Mouse (Mus musculus): ENCODE measurements at regions not wholly inside any gene's neighbourhood (a gene's known extent, or its start where the extent isn't known, plus 50 kb on each side); places are given as distances from the start of the nearest gene placed in this dataset.

- peak; percentile 54; the same call in 1 of the 2 replicates for ATAC-seq (ENCODE audit: insufficient read depth)
Measured at GRCm38 (mm10) chr10:67636569-67636968, 87.8 kb upstream of the Ado start.

GRCm38 (mm10) chr10:67634795-67635194 lies 86.0 kb upstream of the Ado start:
- no peak overlapping the region for H3K4me2 ChIP-seq
- H3K36me3 ChIP-seq (ENCODE audit: insufficient read depth) = no peaks in the 10 kb centered on the region
- no peaks in the 10 kb centered on the region for H3K27me3 ChIP-seq (ENCODE audit: insufficient read depth, low read length)
- H3K27ac ChIP-seq (ENCODE audit: low read depth) = no peak overlapping the region
- H3K9ac ChIP-seq = no peak overlapping the region
- ATAC-seq (ENCODE audit: insufficient read depth) = no peak
- 64% methylated on average over 4 of the region's 4 CpGs for WGBS
- no peaks in the 10 kb centered on the region for H3K9me3 ChIP-seq (ENCODE audit: low read depth, low read length)
- DNase-seq = no peak
- H3K4me3 ChIP-seq (ENCODE audit: low read depth, low read length) = no peak overlapping the region
- no peak for TF ChIP-seq CTCF (IDR thresholded peaks at IDR 0.05; ENCODE audit: low read depth)
- peaks cover 5% of the 10 kb centered on the region for H3K4me1 ChIP-seq (ENCODE audit: insufficient read depth)

More at GRCm38 (mm10) chr10:67636569-67636968, 87.8 kb upstream of the Ado start:
- Histone ChIP-seq H3K4me2 (peak overlapping the region; percentile 49), H3K9me3 (ENCODE audit: low read depth, low read length) (no peaks in the 10 kb centered on the region), H3K9ac (no peak overlapping the region), H3K27ac (ENCODE audit: low read depth) (no peak overlapping the region), H3K36me3 (ENCODE audit: insufficient read depth) (no peaks in the 10 kb centered on the region), H3K4me1 (ENCODE audit: insufficient read depth) (peaks cover 5% of the 10 kb centered on the region), H3K27me3 (ENCODE audit: insufficient read depth, low read length) (no peaks in the 10 kb centered on the region), H3K4me3 (ENCODE audit: low read depth, low read length) (peak overlapping the region; percentile 21)
- 4% methylated on average over 13 of the region's 13 CpGs for WGBS
- TF ChIP-seq CTCF (IDR thresholded peaks at IDR 0.05; ENCODE audit: low read depth) = no peak
- DNase-seq = peak; percentile 61

GRCm38 (mm10) chr10:67633063-67633462 lies 84.3 kb upstream of the Ado start:
- ATAC-seq (ENCODE audit: insufficient read depth) = no peak
- peaks cover 5% of the 10 kb centered on the region for H3K4me1 ChIP-seq (ENCODE audit: insufficient read depth)
- no peak overlapping the region for H3K27ac ChIP-seq (ENCODE audit: low read depth)
- no peak for DNase-seq
- H3K4me2 ChIP-seq = no peak overlapping the region
- no peaks in the 10 kb centered on the region for H3K9me3 ChIP-seq (ENCODE audit: low read depth, low read length)
- H3K4me3 ChIP-seq (ENCODE audit: low read depth, low read length) = no peak overlapping the region
- no peak overlapping the region for H3K9ac ChIP-seq
- no peak for TF ChIP-seq CTCF (IDR thresholded peaks at IDR 0.05; ENCODE audit: low read depth)
- 95% methylated on average over 7 of the region's 7 CpGs for WGBS
- no peaks in the 10 kb centered on the region for H3K27me3 ChIP-seq (ENCODE audit: insufficient read depth, low read length)
- H3K36me3 ChIP-seq (ENCODE audit: insufficient read depth) = no peaks in the 10 kb centered on the region

GRCm38 (mm10) chr10:67623338-67623737 lies 74.6 kb upstream of the Ado start:
- H3K27ac ChIP-seq (ENCODE audit: low read depth) = no peak overlapping the region
- H3K9ac ChIP-seq = no peak overlapping the region
- no peak for TF ChIP-seq CTCF (IDR thresholded peaks at IDR 0.05; ENCODE audit: low read depth)
- no peak overlapping the region for H3K4me2 ChIP-seq
- no peak for DNase-seq
- H3K27me3 ChIP-seq (ENCODE audit: insufficient read depth, low read length) = no peaks in the 10 kb centered on the region
- no peak overlapping the region for H3K4me3 ChIP-seq (ENCODE audit: low read depth, low read length)
- no peaks in the 10 kb centered on the region for H3K36me3 ChIP-seq (ENCODE audit: insufficient read depth)
- ATAC-seq (ENCODE audit: insufficient read depth) = no peak
- no peaks in the 10 kb centered on the region for H3K4me1 ChIP-seq (ENCODE audit: insufficient read depth)
- WGBS = 66% methylated on average over 12 of the region's 12 CpGs
- no peaks in the 10 kb centered on the region for H3K9me3 ChIP-seq (ENCODE audit: low read depth, low read length)

GRCm38 (mm10) chr10:67620018-67620417 lies 71.3 kb upstream of the Ado start:
- Histone ChIP-seq H3K27me3 (ENCODE audit: insufficient read depth, low read length) (no peaks in the 10 kb centered on the region), H3K27ac (ENCODE audit: low read depth) (no peak overlapping the region), H3K9me3 (ENCODE audit: low read depth, low read length) (no peaks in the 10 kb centered on the region), H3K4me1 (ENCODE audit: insufficient read depth) (no peaks in the 10 kb centered on the region), H3K9ac (no peak overlapping the region), H3K36me3 (ENCODE audit: insufficient read depth) (no peaks in the 10 kb centered on the region), H3K4me3 (ENCODE audit: low read depth, low read length) (no peak overlapping the region), H3K4me2 (no peak overlapping the region)
- no peak for TF ChIP-seq CTCF (IDR thresholded peaks at IDR 0.05; ENCODE audit: low read depth)
- 74% methylated on average over 8 of the region's 8 CpGs for WGBS
- no peak for DNase-seq
- no peak for ATAC-seq (ENCODE audit: insufficient read depth)

- ATAC-seq (ENCODE audit: insufficient read depth) (no peak), DNase-seq (no peak)
- no peaks in the 10 kb centered on the region for H3K27me3 ChIP-seq (ENCODE audit: insufficient read depth, low read length)
- WGBS = 83% methylated on average over 5 of the region's 5 CpGs
- H3K36me3 ChIP-seq (ENCODE audit: insufficient read depth) = no peaks in the 10 kb centered on the region
- no peaks in the 10 kb centered on the region for H3K9me3 ChIP-seq (ENCODE audit: low read depth, low read length)
- no peak overlapping the region for H3K27ac ChIP-seq (ENCODE audit: low read depth)
- H3K9ac ChIP-seq = no peak overlapping the region
- H3K4me1 ChIP-seq (ENCODE audit: insufficient read depth) = no peaks in the 10 kb centered on the region
- no peak overlapping the region for H3K4me2 ChIP-seq
- H3K4me3 ChIP-seq (ENCODE audit: low read depth, low read length) = no peak overlapping the region
- no peak for TF ChIP-seq CTCF (IDR thresholded peaks at IDR 0.05; ENCODE audit: low read depth)
Measured at GRCm38 (mm10) chr10:67618112-67618511, 69.4 kb upstream of the Ado start.

GRCm38 (mm10) chr10:67615016-67615415 lies 66.3 kb upstream of the Ado start:
- H3K4me3 ChIP-seq (ENCODE audit: low read depth, low read length) = no peak overlapping the region
- no peak overlapping the region for H3K27ac ChIP-seq (ENCODE audit: low read depth)
- H3K4me1 ChIP-seq (ENCODE audit: insufficient read depth) = no peaks in the 10 kb centered on the region
- H3K9ac ChIP-seq = no peak overlapping the region
- 77% methylated on average over 3 of the region's 3 CpGs for WGBS
- ATAC-seq (ENCODE audit: insufficient read depth) = no peak
- TF ChIP-seq CTCF (IDR thresholded peaks at IDR 0.05; ENCODE audit: low read depth) = no peak
- no peaks in the 10 kb centered on the region for H3K36me3 ChIP-seq (ENCODE audit: insufficient read depth)
- no peak for DNase-seq
- H3K4me2 ChIP-seq = no peak overlapping the region
- no peaks in the 10 kb centered on the region for H3K9me3 ChIP-seq (ENCODE audit: low read depth, low read length)
- H3K27me3 ChIP-seq (ENCODE audit: insufficient read depth, low read length) = no peaks in the 10 kb centered on the region

- no peaks in the 10 kb centered on the region for H3K9me3 ChIP-seq (ENCODE audit: low read depth, low read length)
- no peaks in the 10 kb centered on the region for H3K36me3 ChIP-seq (ENCODE audit: insufficient read depth)
- H3K9ac ChIP-seq = no peak overlapping the region
- TF ChIP-seq CTCF (IDR thresholded peaks at IDR 0.05; ENCODE audit: low read depth) = no peak
- DNase-seq = no peak
- no peak overlapping the region for H3K4me3 ChIP-seq (ENCODE audit: low read depth, low read length)
- no peak overlapping the region for H3K4me2 ChIP-seq
- H3K4me1 ChIP-seq (ENCODE audit: insufficient read depth) = peaks cover 9% of the 10 kb centered on the region; the same call in 1 of the 2 replicates
- no peak overlapping the region for H3K27ac ChIP-seq (ENCODE audit: low read depth)
- 81% methylated on average over 6 of the region's 6 CpGs for WGBS
- ATAC-seq (ENCODE audit: insufficient read depth) = no peak
- no peaks in the 10 kb centered on the region for H3K27me3 ChIP-seq (ENCODE audit: insufficient read depth, low read length)
Measured at GRCm38 (mm10) chr10:67610689-67611088, 61.9 kb upstream of the Ado start.
